Mouse (Mus musculus): ENCODE data around the gene Psme3.

The Psme3 gene

GRCm38 (mm10) chr11:101355916-101356315 lies 39.9 kb downstream of the Psme3 start:
- no peak for DNase-seq

- no peak for DNase-seq
These were observed 41.6 kb downstream of the Psme3 start for GRCm38 (mm10) chr11:101357505-101358182.

- no peak for DNase-seq
These were observed 43.8 kb downstream of the Psme3 start for GRCm38 (mm10) chr11:101359776-101360175.

GRCm38 (mm10) chr11:101360651-101361113 lies 44.7 kb downstream of the Psme3 start:
- DNase-seq = no peak

GRCm38 (mm10) chr11:101364531-101364931 lies 48.5 kb downstream of the Psme3 start:
- DNase-seq = no peak

- DNase-seq = no peak
These were observed 51.4 kb downstream of the Psme3 start, which contains the start of gene G6pc for GRCm38 (mm10) chr11:101367326-101367935. Gene G6pc (plus strand): TSS chr11:101367561.

- no peak for DNase-seq
These were observed 54.1 kb downstream of the Psme3 start for GRCm38 (mm10) chr11:101370141-101370540.

Data from layer of hippocampus, adult 9-11 months (tissue).